Mouse (Mus musculus) thymus, postnatal 10 days (tissue): Measurements from ENCODE around the gene Ccdc15.
A peak's percentile ranks its signal among the peaks of the same experiment; 100 is the strongest.

ENCODE experiments used
- DNase-seq, 2 experiments: peaks; one replicate each; pipeline ENCODE4 v3.0.0; 2021; ENCODE audit warnings: low spot score in 2 of 2

The Ccdc15 gene

DNA sequence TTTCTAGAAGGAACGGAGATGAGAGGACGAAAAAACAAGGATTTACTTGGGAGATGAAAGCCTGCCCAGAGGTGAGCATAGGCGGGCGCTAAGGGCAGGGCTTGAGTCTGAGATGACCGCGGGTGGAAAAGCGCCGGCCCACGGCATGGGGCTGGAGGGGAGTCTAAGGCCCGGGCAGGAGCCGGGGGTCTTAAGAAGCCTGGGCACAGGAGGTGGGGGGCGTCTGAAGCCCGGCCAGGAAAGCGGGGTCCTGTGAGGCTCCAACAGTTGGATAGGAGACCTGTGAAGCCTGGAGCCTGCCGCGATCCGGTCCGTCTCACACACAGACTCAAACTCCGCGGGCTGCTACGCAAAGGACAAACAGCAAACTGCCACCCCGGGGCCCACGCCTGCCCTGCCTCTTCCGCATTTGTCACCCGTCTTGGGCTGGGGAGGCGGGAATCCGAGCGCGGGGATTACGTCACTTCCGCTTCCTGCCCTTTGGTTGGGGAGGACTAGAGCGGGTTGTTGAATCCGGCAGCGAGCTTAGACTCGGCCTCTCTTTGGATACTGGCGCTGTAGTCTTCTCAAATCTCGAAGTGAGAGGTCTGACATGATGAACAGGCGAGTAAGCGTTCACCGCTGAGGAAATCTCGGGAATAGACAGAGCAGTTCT lies at the start of gene Ccdc15:
Gene Ccdc15 (minus strand): TSS at position 445 of the 655 bp plus-strand sequence.
- peak; percentile 97 to 98 for DNase-seq

DNA sequence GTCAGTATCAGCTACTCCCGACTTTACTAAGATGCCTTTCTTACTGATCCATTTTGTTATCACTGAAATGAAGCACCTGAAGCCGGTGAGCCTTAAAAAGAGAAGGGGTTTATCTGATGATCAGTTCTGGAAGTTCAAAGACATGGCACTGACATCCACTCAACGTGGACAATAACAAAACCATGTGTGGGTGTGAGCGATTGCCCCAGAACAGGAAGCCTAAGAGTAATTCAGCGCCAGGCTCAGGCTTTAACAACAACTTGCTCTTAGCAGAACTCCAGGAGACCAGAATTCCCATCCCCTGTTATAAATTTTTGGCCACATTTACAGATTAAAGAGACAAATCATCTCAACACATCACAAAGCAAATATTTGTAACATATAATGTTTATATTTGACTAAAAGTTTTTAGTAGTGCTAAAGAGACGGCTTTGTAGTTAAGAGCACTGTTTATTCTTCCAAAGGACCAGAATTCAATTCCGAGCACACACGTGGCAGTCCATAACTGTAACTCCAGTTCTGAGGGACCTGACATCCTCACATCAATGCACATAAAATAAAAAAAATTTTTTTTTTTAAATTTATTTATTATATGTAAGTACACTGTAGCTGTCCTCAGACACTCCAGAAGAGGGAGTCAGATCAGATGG lies 45.4 kb upstream of the Ccdc15 start:
- no peak for DNase-seq

- DNase-seq = no peak
Measured at GRCm38 (mm10) chr9:37392071-37392470, 43.8 kb upstream of the Ccdc15 start.

DNA sequence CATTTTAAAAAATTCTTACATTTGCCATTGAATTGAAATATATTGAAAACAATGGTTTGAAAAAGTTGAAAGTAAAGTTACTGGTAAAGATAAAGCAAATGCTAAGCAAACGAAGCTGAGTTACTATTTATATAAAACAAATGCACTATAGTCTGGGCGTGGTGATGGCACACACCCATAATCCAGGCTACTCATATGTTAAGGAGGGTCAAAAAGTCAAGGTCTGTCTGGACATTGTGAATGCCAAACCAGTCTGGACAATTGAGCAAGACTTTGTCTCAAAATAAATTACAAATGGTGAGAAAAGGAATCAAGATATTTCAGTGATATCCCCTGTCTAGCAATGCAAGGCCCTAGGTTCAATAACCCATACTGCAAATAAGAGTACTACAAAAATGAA lies 42.7 kb upstream of the Ccdc15 start:
- DNase-seq = no peak

DNA sequence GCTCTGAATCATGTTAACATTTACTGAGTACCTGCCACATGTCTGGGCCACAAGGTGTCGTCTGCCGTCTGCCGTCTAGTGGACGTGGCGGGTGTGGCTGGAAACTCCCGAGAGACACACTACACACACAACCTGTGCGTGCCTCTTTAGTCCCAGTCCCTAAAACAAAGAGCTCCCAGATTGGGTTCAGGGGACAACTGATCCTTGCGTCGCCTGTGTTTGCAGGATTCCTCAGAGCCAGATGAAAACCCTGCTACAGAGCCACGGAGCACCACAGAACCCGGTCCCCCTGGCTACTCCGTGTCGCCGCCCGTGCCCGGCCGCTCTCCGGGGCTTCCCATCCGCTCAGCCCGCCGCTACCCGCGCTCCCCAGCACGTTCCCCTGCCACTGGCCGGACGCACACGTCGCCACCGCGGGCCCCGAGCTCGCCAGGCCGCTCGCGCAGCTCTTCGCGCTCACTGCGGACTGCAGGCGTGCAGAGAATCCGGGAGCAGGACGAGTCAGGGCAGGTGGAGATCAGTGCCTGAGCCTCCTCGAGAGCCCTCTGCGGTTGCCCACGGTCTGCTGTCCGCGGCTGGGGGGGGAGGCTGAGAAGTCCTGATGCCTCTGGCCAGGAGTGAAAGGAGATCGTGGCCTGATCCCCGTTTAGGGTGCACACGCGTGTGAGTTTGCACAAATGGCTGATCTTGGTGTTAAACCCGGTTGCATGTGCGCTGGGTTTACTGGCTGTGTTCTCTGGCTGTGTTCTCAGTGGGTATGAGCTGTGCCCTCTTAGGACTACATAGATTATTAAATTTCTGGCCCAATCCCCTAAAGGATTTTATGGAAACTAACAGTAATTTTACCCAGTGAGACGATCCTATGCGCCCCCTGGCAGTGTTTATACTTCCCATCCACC lies 36.3 kb upstream of the Ccdc15 start:
- no peak for DNase-seq

- DNase-seq = no peak
Measured at GRCm38 (mm10) chr9:37383161-37383560, 34.9 kb upstream of the Ccdc15 start.

GRCm38 (mm10) chr9:37375718-37376117 lies 27.5 kb upstream of the Ccdc15 start:
- DNase-seq = no peak

GRCm38 (mm10) chr9:37371232-37371801 lies 23.1 kb upstream of the Ccdc15 start:
- no peak for DNase-seq

DNA sequence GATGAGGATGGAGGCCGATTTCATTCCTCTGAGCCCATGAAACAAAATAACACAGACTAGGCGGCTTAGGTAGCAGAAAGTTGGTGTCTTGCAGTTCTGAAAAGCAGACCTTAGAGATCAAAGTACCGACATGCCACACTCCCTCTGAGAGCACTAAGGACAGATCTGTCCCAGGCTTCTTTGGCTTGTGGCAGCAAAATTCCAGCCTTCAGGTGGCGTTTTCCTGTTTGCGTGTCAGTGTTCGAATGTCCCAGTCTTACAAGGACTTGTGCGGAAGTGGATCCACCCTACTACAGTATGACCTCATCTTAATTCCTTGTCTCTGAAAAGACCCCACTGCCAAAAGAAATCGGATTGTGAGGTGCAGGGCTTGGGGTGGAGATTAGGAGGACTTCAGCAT lies 20.6 kb upstream of the Ccdc15 start:
- DNase-seq = no peak

- DNase-seq = no peak
Measured at GRCm38 (mm10) chr9:37368081-37368830, 20.0 kb upstream of the Ccdc15 start.

- no peak for DNase-seq
Measured at GRCm38 (mm10) chr9:37367301-37368080, 19.3 kb upstream of the Ccdc15 start, which contains the start of gene Hepacam. TSS of gene Hepacam (plus strand) at chr9:37367351.

DNA sequence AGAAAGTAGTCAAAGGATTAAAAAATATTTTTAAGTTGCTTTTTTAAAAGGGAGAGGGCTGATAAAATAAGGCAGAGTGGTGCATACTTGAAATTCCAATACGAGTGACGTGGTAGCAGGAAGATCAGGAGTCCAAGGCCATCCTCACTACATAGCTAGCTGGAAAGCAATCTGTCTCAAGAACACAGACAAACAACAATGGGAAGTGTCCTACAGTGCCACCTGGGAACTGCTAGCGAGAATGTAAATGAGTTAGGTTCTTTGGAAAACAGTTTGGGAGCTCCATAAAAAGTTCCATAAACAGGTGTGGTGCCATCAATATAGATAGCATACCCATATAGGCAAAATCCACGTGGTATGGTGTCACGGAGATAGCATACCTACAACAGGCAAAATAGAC lies 17.5 kb upstream of the Ccdc15 start:
- DNase-seq = no peak

DNA sequence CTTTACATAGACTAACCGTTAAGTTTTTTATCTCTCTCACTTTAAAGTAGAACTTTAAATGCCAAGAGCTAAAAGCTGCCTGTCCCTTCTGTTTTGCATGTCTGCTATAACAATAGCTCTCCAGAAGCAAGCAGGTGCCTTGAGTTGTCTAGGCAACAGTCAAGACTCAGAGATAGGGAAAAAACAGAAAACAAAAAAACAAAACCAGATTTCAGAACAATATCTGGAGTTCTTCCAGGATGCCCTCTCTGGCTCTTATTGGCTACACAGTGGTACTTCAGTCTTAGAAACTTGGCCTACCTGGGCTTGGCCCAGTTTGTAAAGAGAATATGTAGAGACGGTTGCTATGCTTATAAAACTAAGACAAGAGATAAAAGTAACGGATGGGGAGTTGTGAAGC lies 16.2 kb upstream of the Ccdc15 start:
- DNase-seq = no peak

DNA sequence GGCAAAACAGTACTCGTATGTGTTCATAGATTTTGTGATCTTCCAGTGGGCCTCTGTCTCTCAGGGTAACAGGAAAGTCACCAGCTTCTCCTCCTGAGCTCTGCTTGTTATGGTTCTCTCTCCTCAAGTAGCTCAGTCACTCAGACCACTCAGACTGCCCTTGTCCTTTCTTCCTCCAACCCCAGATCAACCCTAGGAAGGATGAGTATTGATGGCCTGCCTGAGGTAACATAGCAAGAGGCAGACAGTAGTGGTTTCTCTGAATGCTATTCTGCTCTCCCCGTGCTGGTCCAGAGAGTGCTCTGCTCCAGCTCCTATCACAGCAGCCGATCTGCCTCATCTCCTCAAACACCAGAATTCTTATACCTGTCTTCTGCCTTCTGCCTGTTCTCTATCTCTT lies 15.3 kb upstream of the Ccdc15 start:
- DNase-seq = no peak

DNA sequence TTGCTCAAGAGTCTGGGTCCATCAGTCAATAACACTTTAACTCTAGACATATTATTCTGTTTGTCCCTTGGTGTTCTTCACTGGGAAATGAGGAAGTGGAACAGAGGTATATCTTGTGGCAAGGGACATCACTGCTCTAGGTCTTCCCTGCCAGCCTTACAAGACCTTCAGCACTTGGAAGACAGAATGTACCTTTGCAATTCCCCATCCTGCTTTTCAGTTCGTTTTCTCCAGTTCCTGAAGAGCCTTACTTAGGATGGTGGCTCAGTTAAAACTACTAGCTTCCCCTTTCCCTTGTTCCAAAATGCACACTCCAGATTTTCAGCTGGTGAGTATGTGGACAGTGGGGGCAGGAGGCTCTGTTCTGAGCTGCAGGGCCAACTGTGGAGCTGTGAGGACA lies 14.6 kb upstream of the Ccdc15 start:
- no peak for DNase-seq

GRCm38 (mm10) chr9:37362084-37362483 lies 13.9 kb upstream of the Ccdc15 start:
- DNase-seq = no peak

GRCm38 (mm10) chr9:37359331-37360220 lies 11.3 kb upstream of the Ccdc15 start:
- no peak for DNase-seq

- DNase-seq = no peak
Measured at GRCm38 (mm10) chr9:37358713-37359330, 10.6 kb upstream of the Ccdc15 start.

DNA sequence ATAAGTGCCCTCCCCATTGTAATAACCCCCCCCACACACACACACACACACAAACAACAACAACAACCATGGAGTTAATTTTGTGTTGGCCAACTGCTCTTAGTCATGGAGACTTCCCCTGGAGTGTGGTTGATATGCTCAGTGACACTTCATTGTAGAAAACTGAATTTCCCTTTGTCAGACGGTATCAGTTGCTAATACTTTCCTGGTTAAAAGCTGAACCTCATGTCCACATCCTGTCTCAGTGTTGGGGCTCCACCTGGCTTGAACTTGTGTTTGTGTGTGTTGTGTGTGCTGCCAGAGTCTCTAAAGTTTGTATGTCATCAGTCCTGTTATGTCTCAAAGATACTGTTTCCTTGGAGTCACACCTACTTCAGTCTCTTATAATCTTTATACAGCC lies 6.3 kb upstream of the Ccdc15 start:
- DNase-seq = no peak
